Mouse (Mus musculus) lung, postnatal 0 days (tissue): ENCODE data around the gene Ptprg.

ENCODE experiments used
- CTCF ChIP-seq: IDR thresholded peaks from 2 replicates; pipeline ENCODE4 v1.5.1; 2016; ENCODE audit warnings: antibody characterized with exemption, mild to moderate bottlenecking
- EP300 ChIP-seq: IDR thresholded peaks from 2 replicates; pipeline ENCODE4 v1.6.1; 2016; ENCODE audit warnings: antibody characterized with exemption, mild to moderate bottlenecking, control low read depth

GRCm38 (mm10) chr14:11776566-11776965, 223.2 kb downstream of the Ptprg start:
- no peak for TF ChIP-seq CTCF
- no peak for TF ChIP-seq EP300
